Mouse (Mus musculus) cerebellum, adult 11 months (tissue): ENCODE measurements around the gene Otp.
A peak's percentile ranks its signal among the peaks of the same experiment; 100 is the strongest.

Experiments
- DNase-seq: peaks from one replicate; pipeline ENCODE4 v3.0.0; 2022

The Otp gene

GRCm38 (mm10) chr13:94874656-94875395 is 576 bp upstream of the Otp start:
- no peak for DNase-seq

GRCm38 (mm10) chr13:94876286-94877210 is 1.1 kb downstream of the Otp start:
- no peak for DNase-seq

- DNase-seq: no peak
Measured at GRCm38 (mm10) chr13:94877211-94877590, 1.8 kb downstream of the Otp start.

GRCm38 (mm10) chr13:94877991-94878745 is 2.8 kb downstream of the Otp start:
- no peak for DNase-seq

- DNase-seq: no peak
Measured at GRCm38 (mm10) chr13:94881201-94881600, 5.8 kb downstream of the Otp start.

- no peak for DNase-seq
Measured at GRCm38 (mm10) chr13:94882221-94882620, 6.8 kb downstream of the Otp start.

GRCm38 (mm10) chr13:94882711-94883145 is 7.3 kb downstream of the Otp start:
- DNase-seq: no peak

GRCm38 (mm10) chr13:94883163-94883965 is 8.0 kb downstream of the Otp start:
- DNase-seq: peak; percentile 39

- DNase-seq: no peak
Measured at GRCm38 (mm10) chr13:94883966-94884960, 8.9 kb downstream of the Otp start.

- no peak for DNase-seq
Measured at GRCm38 (mm10) chr13:94885291-94886235, 10.2 kb downstream of the Otp start.

GRCm38 (mm10) chr13:94907841-94908240 is 32.4 kb downstream of the Otp start:
- DNase-seq: no peak

GRCm38 (mm10) chr13:94912961-94913360 is 37.6 kb downstream of the Otp start:
- DNase-seq: no peak

- no peak for DNase-seq
Measured at GRCm38 (mm10) chr13:94915654-94916053, 40.3 kb downstream of the Otp start.

GRCm38 (mm10) chr13:94928086-94928485 is 52.7 kb downstream of the Otp start:
- no peak for DNase-seq
